Mouse (Mus musculus): ENCODE data around the gene Rnf216. TPM values are rescaled to one million over a fixed set of nuclear protein-coding genes. Genes with fewer than 3 reads are reported as not detected.
"Not testable (repeated sequence)": the region's sequence is repeated elsewhere in the genome, so short reads cannot be mapped to it uniquely, and the experiment has no call there.

The Rnf216 gene
- polyA plus RNA-seq, 1 experiment from 2014 or later = 16.9 TPM

GRCm38 (mm10) chr5:143147481-143147880 is 34.7 kb upstream of the Rnf216 start, which contains the start of gene Olfr718-ps1:
Gene Olfr718-ps1 (minus strand): TSS chr5:143147581.
- no peak for TF ChIP-seq CTCF (IDR thresholded peaks at IDR 0.05; ENCODE audit: low read depth)
- ATAC-seq = no peak
- no peak within 1 kb of the TSS for H3K4me2 ChIP-seq (replicated peaks; ENCODE audit: low read depth)
- H3K27me3 ChIP-seq (replicated peaks; ENCODE audit: control insufficient read depth, insufficient read depth, low read length) = no peaks in the 10 kb centered on the region
- peaks cover 3% of the 10 kb centered on the region; the same call in 1 of the 2 replicates for H3K9me3 ChIP-seq (ENCODE audit: control insufficient read depth)
- H3K27ac ChIP-seq (ENCODE audit: low read depth, low read length) = no peak within 1 kb of the TSS
- H3K36me3 ChIP-seq (ENCODE audit: control insufficient read depth, insufficient read depth) = no peaks in the 10 kb centered on the region
- no peaks in the 10 kb centered on the region for H3K4me1 ChIP-seq (replicated peaks; ENCODE audit: control insufficient read depth, insufficient read depth, low read length)
- H3K9ac ChIP-seq (ENCODE audit: low read depth, low read length) = no peak within 1 kb of the TSS
- WGBS = 74% methylated on average over 3 of the region's 3 CpGs
- no peak within 1 kb of the TSS for H3K4me3 ChIP-seq (ENCODE audit: low read depth, low read length)

GRCm38 (mm10) chr5:143137580-143137979 is 24.8 kb upstream of the Rnf216 start:
- no peak overlapping the region for H3K9ac ChIP-seq (ENCODE audit: low read depth, low read length)
- peak; percentile 26; the same call in 1 of the 2 replicates for TF ChIP-seq CTCF (IDR thresholded peaks at IDR 0.05; ENCODE audit: low read depth)
- no peak overlapping the region for H3K4me3 ChIP-seq (ENCODE audit: low read depth, low read length)
- H3K9me3 ChIP-seq (ENCODE audit: control insufficient read depth) = no peaks in the 10 kb centered on the region
- 83% methylated on average over 13 of the region's 13 CpGs for WGBS
- no peaks in the 10 kb centered on the region for H3K36me3 ChIP-seq (ENCODE audit: control insufficient read depth, insufficient read depth)
- ATAC-seq = no peak
- H3K27me3 ChIP-seq (replicated peaks; ENCODE audit: control insufficient read depth, insufficient read depth, low read length) = no peaks in the 10 kb centered on the region
- no peaks in the 10 kb centered on the region for H3K4me1 ChIP-seq (replicated peaks; ENCODE audit: control insufficient read depth, insufficient read depth, low read length)
- H3K4me2 ChIP-seq (replicated peaks; ENCODE audit: low read depth) = no peak overlapping the region
- no peak overlapping the region for H3K27ac ChIP-seq (ENCODE audit: low read depth, low read length)

- ATAC-seq = no peak
- 90% methylated on average over 7 of the region's 7 CpGs for WGBS
- Histone ChIP-seq H3K9me3 (ENCODE audit: control insufficient read depth) (no peaks in the 10 kb centered on the region), H3K27me3 (replicated peaks; ENCODE audit: control insufficient read depth, insufficient read depth, low read length) (no peaks in the 10 kb centered on the region), H3K27ac (ENCODE audit: low read depth, low read length) (no peak overlapping the region), H3K9ac (ENCODE audit: low read depth, low read length) (no peak overlapping the region), H3K4me2 (replicated peaks; ENCODE audit: low read depth) (no peak overlapping the region), H3K4me1 (replicated peaks; ENCODE audit: control insufficient read depth, insufficient read depth, low read length) (no peaks in the 10 kb centered on the region), H3K4me3 (ENCODE audit: low read depth, low read length) (no peak overlapping the region), H3K36me3 (ENCODE audit: control insufficient read depth, insufficient read depth) (no peaks in the 10 kb centered on the region)
- no peak for TF ChIP-seq CTCF (IDR thresholded peaks at IDR 0.05; ENCODE audit: low read depth)
These were observed 22.2 kb upstream of the Rnf216 start for GRCm38 (mm10) chr5:143135042-143135441.

- H3K4me2 ChIP-seq (replicated peaks; ENCODE audit: low read depth); H3K4me3 ChIP-seq (ENCODE audit: low read depth, low read length); H3K27me3 ChIP-seq (replicated peaks; ENCODE audit: control insufficient read depth, insufficient read depth, low read length); H3K36me3 ChIP-seq (ENCODE audit: control insufficient read depth, insufficient read depth); ATAC-seq; H3K27ac ChIP-seq (ENCODE audit: low read depth, low read length); H3K9ac ChIP-seq (ENCODE audit: low read depth, low read length); H3K4me1 ChIP-seq (replicated peaks; ENCODE audit: control insufficient read depth, insufficient read depth, low read length); H3K9me3 ChIP-seq (ENCODE audit: control insufficient read depth): not testable (repeated sequence)
- WGBS = 81% methylated on average over 3 of the region's 6 CpGs
These were observed 21.6 kb upstream of the Rnf216 start for GRCm38 (mm10) chr5:143134216-143135010.

GRCm38 (mm10) chr5:143132935-143133514 is 20.2 kb upstream of the Rnf216 start:
- WGBS = 37% methylated on average over 13 of the region's 13 CpGs
- no peak for TF ChIP-seq CTCF (IDR thresholded peaks at IDR 0.05; ENCODE audit: low read depth)
- ATAC-seq = peak; percentile 61

GRCm38 (mm10) chr5:143130342-143130741 is 17.5 kb upstream of the Rnf216 start:
- Histone ChIP-seq H3K9me3 (ENCODE audit: control insufficient read depth) (no peaks in the 10 kb centered on the region), H3K36me3 (ENCODE audit: control insufficient read depth, insufficient read depth) (no peaks in the 10 kb centered on the region), H3K4me2 (replicated peaks; ENCODE audit: low read depth) (no peak overlapping the region), H3K4me3 (ENCODE audit: low read depth, low read length) (no peak overlapping the region), H3K9ac (ENCODE audit: low read depth, low read length) (no peak overlapping the region), H3K4me1 (replicated peaks; ENCODE audit: control insufficient read depth, insufficient read depth, low read length) (no peaks in the 10 kb centered on the region), H3K27ac (ENCODE audit: low read depth, low read length) (no peak overlapping the region), H3K27me3 (replicated peaks; ENCODE audit: control insufficient read depth, insufficient read depth, low read length) (no peaks in the 10 kb centered on the region)
- ATAC-seq = no peak
- 92% methylated on average over 7 of the region's 7 CpGs for WGBS
- peak; percentile 63 for TF ChIP-seq CTCF (IDR thresholded peaks at IDR 0.05; ENCODE audit: low read depth)

More at GRCm38 (mm10) chr5:143132935-143133514, 20.2 kb upstream of the Rnf216 start:
- no peak overlapping the region for H3K9ac ChIP-seq (ENCODE audit: low read depth, low read length)
- H3K4me1 ChIP-seq (replicated peaks; ENCODE audit: control insufficient read depth, insufficient read depth, low read length) = no peaks in the 10 kb centered on the region
- H3K27ac ChIP-seq (ENCODE audit: low read depth, low read length) = no peak overlapping the region
- no peaks in the 10 kb centered on the region for H3K27me3 ChIP-seq (replicated peaks; ENCODE audit: control insufficient read depth, insufficient read depth, low read length)
- no peaks in the 10 kb centered on the region for H3K9me3 ChIP-seq (ENCODE audit: control insufficient read depth)
- no peak overlapping the region for H3K4me3 ChIP-seq (ENCODE audit: low read depth, low read length)
- no peaks in the 10 kb centered on the region for H3K36me3 ChIP-seq (ENCODE audit: control insufficient read depth, insufficient read depth)
- H3K4me2 ChIP-seq (replicated peaks; ENCODE audit: low read depth) = peak overlapping the region; percentile 21; the same call in 1 of the 2 replicates
